Mouse (Mus musculus) CH12F3 (cell line): ENCODE results near the gene L3mbtl3.

Source experiments
- in situ Hi-C: fragments of 300-500 bp; cut with MboI; formaldehyde crosslinking; loops from 2 replicates; pipeline ENCODE4 v1.14.3; 2020; ENCODE audit warnings: low sequenced_read_pairs

Gene L3mbtl3

DNA sequence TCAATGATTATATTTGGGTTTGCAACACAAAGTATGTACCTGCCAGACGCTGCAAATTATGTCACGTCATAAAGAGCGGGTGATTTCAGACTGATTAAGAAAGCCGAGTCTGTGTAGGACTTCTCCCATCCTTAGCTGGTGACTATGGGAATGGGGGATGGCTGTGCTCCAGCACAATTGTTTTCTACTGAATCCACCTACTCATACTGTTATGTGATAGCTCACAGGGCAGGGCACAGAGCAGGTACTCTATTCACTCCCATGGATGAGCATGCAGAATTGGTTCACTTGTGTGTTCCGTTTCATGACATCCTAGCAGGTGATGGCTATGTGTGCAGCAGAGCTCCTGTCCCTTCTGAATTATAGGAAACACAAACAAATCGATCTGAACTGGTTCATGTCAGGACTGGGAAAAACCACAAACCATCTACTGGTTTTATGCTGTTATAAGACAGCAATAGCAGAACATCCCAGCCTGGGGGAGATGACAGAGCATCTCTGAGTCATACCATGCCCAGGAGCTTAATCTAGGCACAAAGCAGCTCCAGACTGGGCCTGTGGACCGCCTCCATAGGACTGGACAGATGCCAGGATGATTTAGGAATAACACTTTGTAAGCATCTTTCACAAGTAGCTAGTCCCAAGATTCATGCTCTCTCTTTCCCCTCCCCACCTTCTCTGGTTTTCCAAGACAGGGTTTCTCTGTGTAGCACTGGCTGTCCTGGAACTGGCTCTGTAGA is 126.2 kb downstream of the L3mbtl3 start:
- in situ Hi-C loops: no loop called here

DNA sequence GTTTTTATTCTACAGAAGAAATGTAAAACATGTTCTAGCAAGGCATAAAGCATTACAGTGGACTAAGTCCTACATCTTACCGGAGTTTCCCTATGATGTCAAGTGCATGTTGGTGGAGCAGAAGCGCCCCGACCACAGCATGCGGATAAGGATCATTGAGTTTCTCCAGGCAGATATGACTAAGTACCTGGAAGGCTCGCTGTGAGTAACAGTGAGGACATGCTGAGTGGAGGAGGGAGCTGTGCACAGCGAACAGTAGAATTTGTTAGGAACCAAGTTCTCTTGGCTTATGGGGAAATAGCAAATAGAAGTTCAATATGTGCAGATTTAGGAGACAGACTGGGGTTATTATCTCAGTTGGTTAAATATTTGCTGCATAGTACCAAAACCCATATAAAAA is 131.3 kb downstream of the L3mbtl3 start:
- in situ Hi-C loops: no loop called here

DNA sequence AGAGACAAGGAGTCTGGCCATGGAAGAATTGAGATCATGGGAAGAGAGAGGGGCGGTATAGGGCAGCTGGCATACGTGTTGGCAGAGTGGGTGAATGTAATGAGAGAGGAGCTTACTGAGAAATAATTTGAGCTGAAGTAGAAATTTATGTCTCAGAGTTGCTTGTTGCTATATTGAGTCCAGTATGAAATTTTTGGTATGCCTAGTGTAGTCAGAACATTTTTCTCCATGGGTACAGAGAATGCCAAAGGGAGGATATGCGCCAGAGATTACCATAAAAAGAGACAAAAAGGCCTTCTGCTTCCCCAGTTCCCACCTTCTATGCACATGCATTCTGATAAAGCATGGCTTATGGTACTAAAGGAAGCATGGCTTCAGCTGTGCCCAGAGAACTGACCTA is 132.6 kb downstream of the L3mbtl3 start:
- in situ Hi-C loops: no loop called here

DNA sequence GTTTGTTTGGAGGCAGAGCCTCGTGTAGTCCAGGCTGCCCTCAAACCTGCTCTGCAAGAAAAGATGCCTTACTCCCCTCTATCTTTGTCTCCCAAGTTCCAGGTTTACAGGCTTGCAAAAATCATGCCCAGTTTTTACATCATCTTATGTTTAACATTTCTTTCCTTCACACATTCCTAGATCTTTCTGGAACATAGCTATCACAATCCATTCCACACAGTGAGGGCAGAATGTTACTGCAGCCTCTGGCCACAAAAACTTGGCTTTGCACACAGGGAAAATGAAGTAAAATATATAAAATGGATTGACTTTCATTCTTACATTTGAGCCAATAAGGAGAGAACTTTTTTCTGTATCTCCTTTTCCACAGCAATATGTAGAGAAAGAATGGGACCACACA is 136.7 kb downstream of the L3mbtl3 start:
- in situ Hi-C loops: no loop called here

- in situ Hi-C loops: no loop called here
These were observed 137.2 kb downstream of the L3mbtl3 start for GRCm38 (mm10) chr10:26238559-26238958.

DNA sequence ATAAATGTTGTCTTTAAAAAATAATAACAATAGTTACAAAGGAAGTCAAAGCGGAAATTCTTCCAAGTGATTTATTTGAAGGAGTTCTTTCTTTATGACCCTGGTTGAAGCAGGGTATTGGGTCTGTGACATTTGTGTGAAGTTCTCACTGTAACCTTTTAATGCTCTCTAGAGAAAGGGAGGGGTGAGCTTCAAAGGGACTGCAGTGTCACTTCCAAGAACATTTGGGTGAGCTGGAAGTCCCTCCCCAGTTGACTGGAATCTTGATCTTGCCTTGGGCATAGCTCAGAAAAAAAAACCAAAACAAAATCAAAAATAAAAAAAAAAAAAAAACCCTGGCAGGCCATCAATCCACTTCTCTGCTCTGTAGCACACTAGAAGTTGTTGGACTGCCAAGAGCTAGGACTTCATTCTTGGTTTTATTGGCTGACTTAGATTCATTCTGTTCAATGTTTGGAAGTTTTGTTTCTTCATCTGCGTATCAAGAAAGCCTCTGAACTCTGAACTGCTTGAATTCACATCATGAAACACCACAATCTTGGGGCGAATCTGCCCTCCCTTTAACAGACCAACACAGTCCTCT is 143.6 kb downstream of the L3mbtl3 start:
- in situ Hi-C loops: no loop called here

DNA sequence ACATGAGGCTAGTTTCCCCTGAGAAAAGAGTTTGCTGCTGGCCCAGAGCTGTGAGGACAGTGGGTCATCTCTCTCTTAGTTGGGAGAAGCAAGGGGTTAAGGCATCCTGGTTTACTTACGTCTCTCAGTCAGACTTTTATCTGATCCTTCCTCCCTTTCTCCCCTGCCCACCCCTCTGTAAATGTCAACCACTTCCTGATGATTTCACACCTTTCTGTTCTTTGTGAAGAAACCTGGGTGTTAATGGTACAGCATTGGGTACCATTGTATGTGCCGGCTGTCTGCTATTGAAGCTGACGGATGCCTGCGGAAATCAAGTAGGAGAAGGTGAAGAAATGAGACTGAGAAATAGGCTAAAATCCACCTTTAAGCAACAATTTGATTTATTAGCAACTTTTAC is 146.3 kb downstream of the L3mbtl3 start, which contains the start of gene Samd3:
Samd3 (plus strand) TSS at position 220 of the 400 bp plus-strand sequence.
- in situ Hi-C loops: no loop called here

- in situ Hi-C loops: no loop called here
These were observed 147.6 kb downstream of the L3mbtl3 start for GRCm38 (mm10) chr10:26228187-26228586.

GRCm38 (mm10) chr10:26226734-26227133 is 149.0 kb downstream of the L3mbtl3 start:
- in situ Hi-C loops: no loop called here

DNA sequence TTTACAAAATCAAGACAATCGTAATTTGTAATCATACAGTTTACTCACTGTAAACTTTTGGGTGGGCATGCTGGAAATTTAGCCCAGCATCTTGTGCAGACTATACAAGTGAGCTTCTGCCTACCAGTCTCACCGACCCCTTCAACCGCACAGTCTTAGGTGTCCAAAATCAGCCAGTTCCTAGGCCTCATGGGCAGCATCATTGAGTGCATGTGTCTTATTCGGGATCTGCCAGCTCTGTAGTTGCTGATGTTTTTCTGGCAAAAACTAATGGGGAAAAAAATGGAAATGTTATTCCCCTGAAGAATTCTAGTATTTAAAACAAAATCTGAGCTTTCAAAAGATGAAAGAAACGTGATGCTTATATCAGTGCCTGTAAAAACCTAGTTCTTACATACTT is 149.5 kb downstream of the L3mbtl3 start:
- in situ Hi-C loops: no loop called here
